Comparison of ENCODE assay signal across 8 mouse cellular contexts in genomic region chr10:76033119-76033455, GRCm38 (mm10). TPM values are rescaled to one million over a fixed set of nuclear protein-coding genes. Genes with fewer than 3 reads are reported as not detected.
A peak's percentile ranks its signal among the peaks of the same experiment; 100 is the strongest.
DNase-seq lines count a peak whose midpoint lies in the region; ATAC-seq and TF ChIP-seq lines count a peak whose summit lies in the region.

No protein-coding gene starts in this region.

- peaks cover 16% of the 10 kb centered on the region; the same call in 1 of the 2 replicates for H3K4me1 ChIP-seq in kidney, embryonic 16.5 days (ENCODE audit: insufficient read depth, low read length)
- H3K4me1 ChIP-seq in bone marrow, adult 2 months (ENCODE audit: control insufficient read depth, insufficient read depth, low read length): no peaks in the 10 kb centered on the region; the same call in 1 of the 2 replicates
- H3K4me1 ChIP-seq in hindbrain, embryonic 14.5 days (replicated peaks; ENCODE audit: control insufficient read depth, insufficient read depth, low read length): peaks cover 7% of the 10 kb centered on the region
- peaks cover 17% of the 10 kb centered on the region for H3K4me1 ChIP-seq in midbrain, embryonic 13.5 days (replicated peaks)

- no peak for ATAC-seq in kidney, embryonic 16.5 days (ENCODE audit: low FRiP score, low TSS enrichment)
- ATAC-seq in hindbrain, embryonic 14.5 days (ENCODE audit: low FRiP score): no peak
- ATAC-seq in midbrain, embryonic 13.5 days: 0 out of 2 replicates have a peak, but pooled peaks have one; percentile 2

- peak overlapping the region; percentile 78 for H3K27ac ChIP-seq in kidney, embryonic 16.5 days (ENCODE audit: low read length)
- no peak overlapping the region for H3K27ac ChIP-seq in bone marrow, adult 2 months (ENCODE audit: control insufficient read depth, insufficient read depth, low read depth, low read length, poor library complexity)
- H3K27ac ChIP-seq in hindbrain, embryonic 14.5 days: peak overlapping the region; percentile 62; the same call in 1 of the 2 replicates
- H3K27ac ChIP-seq in midbrain, embryonic 13.5 days: peak overlapping the region; percentile 49; the same call in 1 of the 2 replicates

- no peak for TF ChIP-seq CTCF in bone marrow, adult 2 months (IDR thresholded peaks at IDR 0.05; ENCODE audit: control insufficient read depth, insufficient read depth, low read length)

- no peaks in the 10 kb centered on the region for H3K27me3 ChIP-seq in kidney, embryonic 16.5 days (ENCODE audit: insufficient read depth, low read length)
- no peaks in the 10 kb centered on the region for H3K27me3 ChIP-seq in hindbrain, embryonic 14.5 days (ENCODE audit: control insufficient read depth, insufficient read depth, low read length)
- no peaks in the 10 kb centered on the region for H3K27me3 ChIP-seq in midbrain, embryonic 13.5 days

- no peak for TF ChIP-seq POLR2A in bone marrow, adult 2 months (IDR thresholded peaks at IDR 0.05; ENCODE audit: borderline replicate concordance, control insufficient read depth, low read depth, low read length)

- H3K36me3 ChIP-seq in kidney, embryonic 16.5 days (ENCODE audit: insufficient read depth, low read length): peaks cover 26% of the 10 kb centered on the region
- peaks cover 2% of the 10 kb centered on the region; the same call in 1 of the 2 replicates for H3K36me3 ChIP-seq in hindbrain, embryonic 14.5 days (replicated peaks; ENCODE audit: control insufficient read depth, insufficient read depth)
- H3K36me3 ChIP-seq in midbrain, embryonic 13.5 days: peaks cover 24% of the 10 kb centered on the region

- H3K9me3 ChIP-seq in kidney, embryonic 16.5 days (ENCODE audit: low read length): no peaks in the 10 kb centered on the region
- no peaks in the 10 kb centered on the region for H3K9me3 ChIP-seq in hindbrain, embryonic 14.5 days (ENCODE audit: control insufficient read depth, low read length)
- no peaks in the 10 kb centered on the region for H3K9me3 ChIP-seq in midbrain, embryonic 13.5 days

- no peak for DNase-seq in kidney, postnatal 4 days
- peak; percentile 36 for DNase-seq in hindbrain, embryonic 14.5 days (ENCODE audit: low spot score)
- no peak for DNase-seq in Muller cell, postnatal 12 days (ENCODE audit: inconsistent ontology term)
- DNase-seq in embryo, embryonic 10 days (ENCODE audit: low spot score): no peak
- DNase-seq in cerebellum, adult 11 months: no peak

- peak overlapping the region; percentile 81 for H3K9ac ChIP-seq in kidney, embryonic 16.5 days (replicated peaks; ENCODE audit: low read length)
- H3K9ac ChIP-seq in hindbrain, embryonic 14.5 days: peak overlapping the region; percentile 91
- H3K9ac ChIP-seq in midbrain, embryonic 13.5 days (replicated peaks): peak overlapping the region; percentile 93

- H3K4me2 ChIP-seq in kidney, embryonic 16.5 days (replicated peaks; ENCODE audit: low read depth, low read length): peak overlapping the region; percentile 72
- peak overlapping the region; percentile 63 for H3K4me2 ChIP-seq in hindbrain, embryonic 14.5 days (replicated peaks)
- H3K4me2 ChIP-seq in midbrain, embryonic 13.5 days (replicated peaks): peak overlapping the region; percentile 83

- peak overlapping the region; percentile 62 for H3K4me3 ChIP-seq in kidney, embryonic 16.5 days (ENCODE audit: low read length)
- H3K4me3 ChIP-seq in bone marrow, adult 2 months (replicated peaks; ENCODE audit: control insufficient read depth, low read depth, low read length): peak overlapping the region; percentile 83
- H3K4me3 ChIP-seq in hindbrain, embryonic 14.5 days (replicated peaks; ENCODE audit: low read length): peak overlapping the region; percentile 89
- H3K4me3 ChIP-seq in midbrain, embryonic 13.5 days (replicated peaks): peak overlapping the region; percentile 91

- WGBS in kidney, embryonic 16.5 days: 15% methylated on average over 7 of the region's 7 CpGs
- 18% methylated on average over 7 of the region's 7 CpGs for WGBS in bone marrow, adult 2 months
- WGBS in hindbrain, embryonic 14.5 days: 20% methylated on average over 7 of the region's 7 CpGs
- WGBS in midbrain, embryonic 13.5 days: 22% methylated on average over 7 of the region's 7 CpGs

RNA-seq across cellular contexts. Expression of gene Zfp280b, which starts 0.6 kb away (rescaled TPM):
- polyA plus RNA-seq in kidney, embryonic 16.5 days (2015; fragmentation: Nextera tagmentation; extraction: Ambion mirVana): 22.9 and 25.1 TPM in 2 replicates
- polyA plus RNA-seq in bone marrow, adult 2 months (2011; ENCODE audit: insufficient read depth, insufficient read length, low replicate concordance, missing spikeins): 3.1 and 4.7 TPM in 2 replicates
- polyA plus RNA-seq in hindbrain, embryonic 14.5 days (2014; fragmentation: Nextera tagmentation; extraction: Ambion mirVana): 11.2 and 11.9 TPM in 2 replicates
- polyA plus RNA-seq in midbrain, embryonic 13.5 days (2015; fragmentation: Nextera tagmentation; extraction: Ambion mirVana): 14.1 and 14.9 TPM in 2 replicates
